Mouse (Mus musculus) erythroblast, embryonic 14.5 days (primary cell): Measurements from ENCODE around the gene Ccr7. TPM values are rescaled to one million over a fixed set of nuclear protein-coding genes. Genes with fewer than 3 reads are reported as not detected.

Experiments
- H3K27me3 ChIP-seq: 2 replicates; pipeline ENCODE4 v1.6.1; 2012; ENCODE audit warnings: inconsistent platforms; ENCODE audit not compliant: control insufficient read depth
- H3K36me3 ChIP-seq: 2 replicates; pipeline ENCODE4 v1.6.1; 2012; ENCODE audit warnings: mild to moderate bottlenecking, inconsistent platforms; ENCODE audit not compliant: control insufficient read depth
- H3K4me1 ChIP-seq: 2 replicates; pipeline ENCODE4 v1.6.1; 2012; ENCODE audit warnings: inconsistent platforms; ENCODE audit not compliant: control insufficient read depth
- H3K4me3 ChIP-seq: replicated peaks from 2 replicates; pipeline ENCODE3; 2012; ENCODE audit warnings: moderate library complexity, mild to moderate bottlenecking, inconsistent platforms
- H3K9me3 ChIP-seq: 2 replicates; pipeline ENCODE4 v1.6.1; 2012; ENCODE audit warnings: low read length, inconsistent platforms, mixed read lengths; ENCODE audit not compliant: control insufficient read depth
- GATA1 ChIP-seq: IDR thresholded peaks from 2 replicates; pipeline ENCODE4 v1.6.1; 2012; ENCODE audit warnings: low read length, inconsistent platforms, mixed read lengths
- TAL1 ChIP-seq: IDR thresholded peaks from 3 replicates; pipeline ENCODE4 v1.6.1; 2012; ENCODE audit warnings: low read length, inconsistent platforms, mixed read lengths
- polyA plus RNA-seq: library from polyadenylated mRNA; stranded (reverse); fragments of >175 nt; gene quantifications from 2 replicates; pipeline ENCODE4 v1.2.3, GENCODE M21; 2012

The Ccr7 gene
- polyA plus RNA-seq, 1 experiment: not detected

- TF ChIP-seq TAL1 (no peak), GATA1 (no peak)
- H3K36me3 ChIP-seq: no peaks in the 10 kb centered on the region
- no peaks in the 10 kb centered on the region for H3K4me1 ChIP-seq
- H3K4me3 ChIP-seq: no peak overlapping the region
- H3K9me3 ChIP-seq: peaks cover 3% of the 10 kb centered on the region; the same call in 1 of the 2 replicates
- H3K27me3 ChIP-seq: no peaks in the 10 kb centered on the region
Observed at GRCm38 (mm10) chr11:99171442-99171841, 16.6 kb upstream of the Ccr7 start.

GRCm38 (mm10) chr11:99170547-99171267 is 15.8 kb upstream of the Ccr7 start:
- H3K9me3 ChIP-seq: peaks cover 3% of the 10 kb centered on the region; the same call in 1 of the 2 replicates
- H3K4me3 ChIP-seq: no peak overlapping the region
- no peaks in the 10 kb centered on the region for H3K36me3 ChIP-seq
- no peaks in the 10 kb centered on the region for H3K27me3 ChIP-seq
- TF ChIP-seq TAL1: no peak
- no peak for TF ChIP-seq GATA1
- no peaks in the 10 kb centered on the region for H3K4me1 ChIP-seq

- no peak overlapping the region for H3K4me3 ChIP-seq
- TF ChIP-seq TAL1 (no peak), GATA1 (no peak)
Observed at GRCm38 (mm10) chr11:99170005-99170404, 15.1 kb upstream of the Ccr7 start.

GRCm38 (mm10) chr11:99169438-99169837 is 14.6 kb upstream of the Ccr7 start:
- no peak for TF ChIP-seq GATA1
- TF ChIP-seq TAL1: no peak
- no peak overlapping the region for H3K4me3 ChIP-seq
- no peaks in the 10 kb centered on the region for H3K4me1 ChIP-seq
- peaks cover 3% of the 10 kb centered on the region; the same call in 1 of the 2 replicates for H3K9me3 ChIP-seq
- no peaks in the 10 kb centered on the region for H3K27me3 ChIP-seq
- H3K36me3 ChIP-seq: no peaks in the 10 kb centered on the region

More at GRCm38 (mm10) chr11:99170005-99170404, 15.1 kb upstream of the Ccr7 start:
- H3K9me3 ChIP-seq: peaks cover 3% of the 10 kb centered on the region; the same call in 1 of the 2 replicates
- H3K36me3 ChIP-seq: no peaks in the 10 kb centered on the region
- no peaks in the 10 kb centered on the region for H3K27me3 ChIP-seq
- no peaks in the 10 kb centered on the region for H3K4me1 ChIP-seq

- H3K36me3 ChIP-seq: no peaks in the 10 kb centered on the region
- H3K27me3 ChIP-seq: no peaks in the 10 kb centered on the region
- H3K4me1 ChIP-seq: no peaks in the 10 kb centered on the region
- no peaks in the 10 kb centered on the region for H3K9me3 ChIP-seq
- H3K4me3 ChIP-seq: no peak overlapping the region
- TF ChIP-seq TAL1 (no peak), GATA1 (no peak)
Observed at GRCm38 (mm10) chr11:99168030-99168474, 13.2 kb upstream of the Ccr7 start.

- Histone ChIP-seq H3K9me3 (no peaks in the 10 kb centered on the region), H3K36me3 (no peaks in the 10 kb centered on the region), H3K4me1 (no peaks in the 10 kb centered on the region), H3K4me3 (no peak overlapping the region), H3K27me3 (no peaks in the 10 kb centered on the region)
- no peak for TF ChIP-seq GATA1
- TF ChIP-seq TAL1: no peak
Observed at GRCm38 (mm10) chr11:99167576-99167975, 12.7 kb upstream of the Ccr7 start.

GRCm38 (mm10) chr11:99166241-99166640 is 11.4 kb upstream of the Ccr7 start:
- Histone ChIP-seq H3K4me1 (no peaks in the 10 kb centered on the region), H3K36me3 (no peaks in the 10 kb centered on the region), H3K27me3 (no peaks in the 10 kb centered on the region), H3K4me3 (no peak overlapping the region), H3K9me3 (no peaks in the 10 kb centered on the region)
- no peak for TF ChIP-seq TAL1
- TF ChIP-seq GATA1: no peak

- TF ChIP-seq GATA1 (no peak), TAL1 (no peak)
- no peaks in the 10 kb centered on the region for H3K36me3 ChIP-seq
- H3K27me3 ChIP-seq: no peaks in the 10 kb centered on the region
- H3K9me3 ChIP-seq: no peaks in the 10 kb centered on the region
- H3K4me3 ChIP-seq: no peak overlapping the region
- no peaks in the 10 kb centered on the region for H3K4me1 ChIP-seq
Observed at GRCm38 (mm10) chr11:99165031-99165752, 10.3 kb upstream of the Ccr7 start.

GRCm38 (mm10) chr11:99162972-99163686 is 8.3 kb upstream of the Ccr7 start:
- Histone ChIP-seq H3K4me3 (no peak overlapping the region), H3K9me3 (no peaks in the 10 kb centered on the region)

More at GRCm38 (mm10) chr11:99162972-99163686, 8.3 kb upstream of the Ccr7 start:
- no peaks in the 10 kb centered on the region for H3K36me3 ChIP-seq
- no peaks in the 10 kb centered on the region for H3K27me3 ChIP-seq
- no peaks in the 10 kb centered on the region for H3K4me1 ChIP-seq
- TF ChIP-seq GATA1: no peak
- TF ChIP-seq TAL1: no peak
